Mouse (Mus musculus): ENCODE measurements around the gene Rbm4. TPM values are rescaled to one million over a fixed set of nuclear protein-coding genes. Genes with fewer than 3 reads are reported as not detected.

Rbm4 gene
- polyA plus RNA-seq, 1 experiment from 2014 or later: 42.3 TPM

DNA sequence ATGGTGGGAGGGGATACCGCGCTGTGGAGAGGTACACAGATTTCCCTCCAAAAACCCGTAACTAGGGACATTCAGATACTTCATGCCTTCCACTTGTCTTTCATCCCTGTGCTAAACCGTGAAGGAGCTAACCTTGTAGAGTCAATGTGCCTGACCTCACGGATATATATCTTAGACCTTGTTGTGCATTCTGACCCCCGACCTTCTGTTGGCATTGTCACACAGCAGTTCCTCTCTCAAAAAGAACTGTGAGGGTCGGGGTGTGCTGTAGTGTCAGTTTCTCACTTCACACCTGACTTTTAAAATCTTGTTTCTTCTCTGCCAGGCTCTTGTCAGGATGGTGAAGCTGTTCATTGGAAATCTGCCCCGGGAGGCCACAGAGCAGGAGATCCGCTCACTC is 36.8 kb downstream of the Rbm4 start:
- CTCF ChIA-PET: interaction anchor here (1.1 to 1.9 kb wide), 4 partner anchors 9 to 212 kb away, joined by 3 to 4 read pairs (median 4); partner anchors contain the start of genes Gm21992 and Rbm14

DNA sequence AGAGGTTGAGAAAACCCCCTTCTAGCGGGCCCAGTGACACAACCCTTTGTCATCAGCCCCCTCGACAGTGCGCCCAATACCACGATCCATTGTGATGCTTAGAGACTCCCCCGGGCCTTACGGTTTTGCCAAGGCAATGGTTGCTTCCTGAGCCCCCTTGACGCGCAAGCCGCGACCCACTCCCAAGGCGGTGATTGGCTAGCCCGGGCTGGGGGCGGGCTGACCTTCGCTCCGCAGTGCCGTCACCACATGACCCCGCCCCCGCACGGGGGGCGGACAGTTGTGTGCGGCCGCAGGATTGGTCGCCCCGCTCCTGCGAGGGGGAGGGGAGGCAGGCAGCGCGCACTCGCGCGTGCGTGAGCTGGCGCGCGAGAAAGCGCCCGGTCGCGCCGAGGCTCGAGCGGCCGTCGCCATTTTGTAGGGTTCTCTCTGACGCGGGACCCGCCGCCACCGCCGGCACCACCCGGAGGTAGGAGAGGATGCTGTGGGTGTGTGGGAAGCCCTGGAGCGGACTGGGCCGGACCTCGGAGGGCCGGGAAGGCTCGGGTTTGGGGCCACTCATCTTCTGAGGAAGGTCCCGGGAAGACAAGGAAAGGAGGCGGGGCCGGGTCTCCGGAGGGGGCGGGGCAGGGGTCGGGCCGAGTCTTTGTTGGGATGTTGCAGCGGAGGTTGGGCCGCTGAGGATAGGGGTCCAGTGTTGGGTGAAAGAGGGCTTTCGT is 37.3 kb downstream of the Rbm4 start, which contains the start of gene Rbm4b:
Gene Rbm4b (plus strand): TSS at position 305 of the 719 bp plus-strand sequence.
- TF ChIP-seq CTCF (IDR thresholded peaks at IDR 0.05): no peak
- ChIA-PET CTCF (interaction anchor here (1.0 to 1.9 kb wide), 8 partner anchors 9 to 212 kb away, joined by 3 to 10 read pairs (median 4); no protein-coding TSS in a partner anchor), POLR2A (interaction anchor here (0.7 to 1.3 kb wide), 4 partner anchors 22 to 130 kb away, joined by 3 to 5 read pairs (median 3); no protein-coding TSS in a partner anchor)
- no peaks in the 10 kb centered on the region for H3K27me3 ChIP-seq
- ATAC-seq: peak; percentile 77
- DNase-seq (ENCODE audit: low read depth, low spot score): peak; percentile 64
- in situ Hi-C loops (cut with MboI; ENCODE audit: low pct_unique_long_range_greater_than_20kb): loop anchor here (5.0 to 10.0 kb wide), 3 partner anchors 86 to 228 kb away; partner anchors contain the start of gene Bbs1

More for the DNA sequence above, 36.8 kb downstream of the Rbm4 start:
- POLR2A ChIA-PET: interaction anchor here (1.1 kb wide), 1 partner anchor 81 kb away, joined by 3 read pairs; no protein-coding TSS in a partner anchor
- peak; percentile 3 for ATAC-seq
- no peak for TF ChIP-seq CTCF (IDR thresholded peaks at IDR 0.05)
- DNase-seq (ENCODE audit: low read depth, low spot score): no peak
- H3K27me3 ChIP-seq: no peaks in the 10 kb centered on the region
- in situ Hi-C loops (cut with MboI; ENCODE audit: low pct_unique_long_range_greater_than_20kb): loop anchor here (5.0 to 10.0 kb wide), 3 partner anchors 85 to 228 kb away; partner anchors contain the start of gene Bbs1

DNA sequence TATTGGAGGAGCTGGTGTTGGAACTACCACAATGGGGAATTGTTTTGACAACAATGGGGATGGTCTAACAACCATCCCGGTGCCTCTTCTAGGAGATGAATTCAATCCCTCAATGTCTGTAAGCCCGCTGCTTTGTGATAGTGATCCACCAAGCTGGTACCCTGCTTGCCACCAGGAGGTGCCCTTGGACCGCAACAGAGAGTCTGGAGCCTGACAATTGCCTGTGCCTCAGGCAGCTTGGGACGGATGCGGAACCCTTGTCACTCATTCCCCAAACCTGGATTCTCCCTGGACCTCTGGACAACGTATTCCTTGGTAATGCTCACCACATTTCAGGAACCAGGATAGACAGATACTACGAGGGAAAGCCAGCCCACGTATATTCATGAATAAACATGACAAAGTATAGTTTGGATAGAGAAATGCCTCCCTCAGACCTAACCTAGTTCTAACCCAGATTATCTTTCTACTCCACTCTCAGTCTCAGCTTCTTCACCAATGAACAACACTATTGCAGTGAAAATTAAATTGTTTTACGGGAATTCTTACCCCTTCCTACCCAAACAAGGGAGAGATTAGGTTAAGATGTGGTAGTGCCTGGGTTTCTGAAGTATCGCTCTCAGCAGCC is 38.0 kb downstream of the Rbm4 start:
- POLR2A ChIA-PET: interaction anchor here (0.6 to 1.4 kb wide), 6 partner anchors 12 to 129 kb away, joined by 3 to 5 read pairs (median 3); no protein-coding TSS in a partner anchor
- peak; percentile 97 for TF ChIP-seq CTCF (IDR thresholded peaks at IDR 0.05)
- in situ Hi-C loops (cut with MboI; ENCODE audit: low pct_unique_long_range_greater_than_20kb): loop anchor here (5.0 to 10.0 kb wide), 3 partner anchors 87 to 229 kb away; partner anchors contain the start of gene Bbs1
- peak; percentile 68 for DNase-seq (ENCODE audit: low read depth, low spot score)
- no peaks in the 10 kb centered on the region for H3K27me3 ChIP-seq
- CTCF ChIA-PET: interaction anchor here (0.7 to 1.9 kb wide), 8 partner anchors 9 to 94 kb away, joined by 3 to 10 read pairs (median 4); no protein-coding TSS in a partner anchor
- peak; percentile 65 for ATAC-seq

DNA sequence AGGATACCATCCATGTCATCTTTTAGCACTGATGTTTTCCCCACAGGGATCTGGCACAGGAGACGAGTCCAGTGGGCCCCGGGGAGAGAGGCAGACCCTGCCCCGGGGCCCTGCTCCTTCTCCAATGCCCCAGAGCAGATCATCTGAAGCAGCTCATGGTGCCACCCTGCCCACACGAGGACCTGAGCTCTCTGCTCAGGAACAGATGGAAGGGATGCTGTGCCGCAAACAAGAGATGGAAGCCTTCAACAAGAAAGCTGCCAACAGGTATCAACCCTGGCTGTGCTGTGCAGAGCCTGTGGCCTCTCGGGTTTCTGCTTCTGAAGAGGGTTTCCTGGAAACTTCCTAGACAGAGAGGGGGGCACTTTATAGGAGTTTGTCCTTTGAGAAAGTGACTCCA is 43.7 kb downstream of the Rbm4 start:
- no peak for ATAC-seq
- CTCF ChIA-PET: interaction anchor here (0.9 to 1.1 kb wide), 2 partner anchors 123 to 232 kb away, joined by 3 read pairs; no protein-coding TSS in a partner anchor
- POLR2A ChIA-PET: no interaction called here
- in situ Hi-C loops (cut with MboI; ENCODE audit: low pct_unique_long_range_greater_than_20kb): loop anchor here (10.0 kb wide), 1 partner anchor 235 kb away; no protein-coding TSS in a partner anchor
- no peaks in the 10 kb centered on the region for H3K27me3 ChIP-seq
- TF ChIP-seq CTCF (IDR thresholded peaks at IDR 0.05): no peak
- no peak for DNase-seq (ENCODE audit: low read depth, low spot score)

DNA sequence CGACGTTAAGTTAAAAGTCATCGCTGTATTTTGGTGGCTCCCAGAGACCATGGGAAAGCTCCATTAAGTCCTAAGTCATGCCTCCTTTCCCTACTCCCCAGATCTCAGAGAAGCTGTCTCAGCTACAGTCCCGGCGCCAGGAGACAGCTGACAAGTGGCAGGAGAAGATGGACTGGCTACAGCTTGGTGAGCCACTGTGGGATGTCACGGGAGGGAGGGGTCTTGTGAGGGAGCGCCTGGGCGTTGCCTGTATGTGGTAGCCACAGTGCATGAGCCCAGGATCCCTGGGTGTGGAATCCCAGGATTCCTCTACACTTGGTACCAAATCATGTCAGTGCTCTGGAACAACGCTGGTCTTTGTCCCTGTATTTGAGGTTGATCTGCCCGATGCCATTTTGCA is 45.2 kb downstream of the Rbm4 start:
- ChIA-PET POLR2A (interaction anchor here (1.1 kb wide), 1 partner anchor 122 kb away, joined by 3 read pairs; no protein-coding TSS in a partner anchor), CTCF (interaction anchor here (1.0 to 1.4 kb wide), 2 partner anchors 99 to 105 kb away, joined by 3 to 4 read pairs; no protein-coding TSS in a partner anchor)
- ATAC-seq (no peak), DNase-seq (ENCODE audit: low read depth, low spot score) (no peak)
- TF ChIP-seq CTCF (IDR thresholded peaks at IDR 0.05): no peak
- in situ Hi-C loops (cut with MboI; ENCODE audit: low pct_unique_long_range_greater_than_20kb): no loop called here
- H3K27me3 ChIP-seq: no peaks in the 10 kb centered on the region

DNA sequence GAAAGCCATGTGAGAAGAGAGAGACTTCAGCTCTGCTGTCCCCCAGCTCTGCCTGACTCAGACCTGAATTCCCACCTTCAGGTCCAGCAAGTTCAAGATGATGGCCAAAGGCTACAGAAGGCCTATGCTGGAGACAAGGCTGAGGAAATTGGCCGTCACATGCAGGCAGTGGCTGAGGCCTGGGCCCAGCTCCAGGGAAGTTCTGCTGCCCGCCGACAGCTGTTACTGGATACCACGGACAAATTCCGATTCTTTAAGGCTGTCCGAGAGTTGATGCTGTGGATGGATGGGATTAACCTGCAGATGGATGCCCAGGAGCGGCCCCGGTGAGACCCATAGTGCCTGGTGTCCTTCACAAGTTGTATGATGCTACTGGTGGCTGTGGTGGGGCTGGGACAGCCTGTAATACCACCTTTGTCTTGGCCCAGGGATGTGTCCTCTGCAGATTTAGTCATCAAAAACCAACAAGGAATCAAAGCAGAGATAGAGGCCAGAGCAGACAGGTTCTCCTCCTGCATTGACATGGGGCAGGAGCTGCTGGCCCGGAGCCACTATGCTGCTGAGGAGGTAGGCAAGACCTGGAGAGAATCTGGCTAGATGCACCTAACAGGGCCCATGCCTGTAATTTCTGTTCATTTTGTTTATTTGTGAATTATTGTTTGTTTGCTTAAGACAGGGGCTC is 45.9 kb downstream of the Rbm4 start:
- POLR2A ChIA-PET: interaction anchor here (0.6 to 1.1 kb wide), 2 partner anchors 122 to 157 kb away, joined by 3 read pairs; no protein-coding TSS in a partner anchor
- H3K27me3 ChIP-seq: no peaks in the 10 kb centered on the region
- CTCF ChIA-PET: interaction anchor here (1.0 to 1.4 kb wide), 3 partner anchors 8 to 104 kb away, joined by 3 to 5 read pairs (median 4); no protein-coding TSS in a partner anchor
- ATAC-seq (no peak), DNase-seq (ENCODE audit: low read depth, low spot score) (no peak)
- in situ Hi-C loops (cut with MboI; ENCODE audit: low pct_unique_long_range_greater_than_20kb): no loop called here
- no peak for TF ChIP-seq CTCF (IDR thresholded peaks at IDR 0.05)

DNA sequence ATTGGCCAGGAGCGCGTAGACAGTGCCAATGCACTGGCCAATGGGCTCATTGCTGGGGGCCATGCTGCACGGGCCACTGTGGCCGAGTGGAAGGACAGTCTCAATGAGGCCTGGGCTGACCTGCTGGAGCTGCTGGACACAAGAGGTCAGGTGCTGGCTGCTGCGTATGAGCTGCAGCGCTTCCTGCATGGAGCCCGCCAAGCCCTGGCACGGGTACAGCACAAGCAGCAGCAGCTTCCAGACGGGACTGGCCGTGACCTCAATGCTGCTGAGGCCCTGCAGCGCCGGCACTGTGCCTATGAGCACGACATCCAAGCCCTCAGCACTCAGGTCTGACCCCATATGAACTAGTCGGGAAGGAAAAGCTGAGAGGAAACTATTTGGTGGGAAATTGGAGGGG is 47.1 kb downstream of the Rbm4 start:
- no peak for TF ChIP-seq CTCF (IDR thresholded peaks at IDR 0.05)
- DNase-seq (ENCODE audit: low read depth, low spot score): no peak
- no peak for ATAC-seq
- ChIA-PET CTCF (interaction anchor here (1.0 to 1.3 kb wide), 2 partner anchors 9 to 119 kb away, joined by 5 read pairs; no protein-coding TSS in a partner anchor), POLR2A (no interaction called here)
- in situ Hi-C loops (cut with MboI; ENCODE audit: low pct_unique_long_range_greater_than_20kb): no loop called here
- no peaks in the 10 kb centered on the region for H3K27me3 ChIP-seq

DNA sequence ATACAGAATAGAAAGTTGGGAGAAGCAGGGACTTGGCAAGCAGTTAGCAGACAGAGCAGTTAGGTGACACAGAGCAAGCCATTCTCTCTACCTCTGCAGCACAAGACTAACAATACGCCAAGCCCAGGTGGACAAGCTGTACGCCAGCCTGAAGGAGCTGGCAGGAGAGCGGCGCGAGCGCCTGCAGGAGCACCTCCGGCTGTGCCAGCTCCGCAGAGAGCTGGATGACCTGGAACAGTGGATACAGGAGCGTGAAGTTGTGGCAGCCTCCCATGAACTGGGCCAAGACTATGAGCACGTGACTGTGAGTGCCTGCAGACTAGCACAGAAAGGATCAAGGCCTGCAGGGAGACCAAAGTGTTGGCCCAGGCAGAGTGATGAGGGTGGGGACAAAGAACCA is 48.0 kb downstream of the Rbm4 start:
- ATAC-seq: no peak
- POLR2A ChIA-PET: no interaction called here
- CTCF ChIA-PET: interaction anchor here (1.6 kb wide), 1 partner anchor 101 kb away, joined by 4 read pairs; no protein-coding TSS in a partner anchor
- no peak for DNase-seq (ENCODE audit: low read depth, low spot score)
- in situ Hi-C loops (cut with MboI; ENCODE audit: low pct_unique_long_range_greater_than_20kb): no loop called here
- H3K27me3 ChIP-seq: no peaks in the 10 kb centered on the region
- no peak for TF ChIP-seq CTCF (IDR thresholded peaks at IDR 0.05)

DNA sequence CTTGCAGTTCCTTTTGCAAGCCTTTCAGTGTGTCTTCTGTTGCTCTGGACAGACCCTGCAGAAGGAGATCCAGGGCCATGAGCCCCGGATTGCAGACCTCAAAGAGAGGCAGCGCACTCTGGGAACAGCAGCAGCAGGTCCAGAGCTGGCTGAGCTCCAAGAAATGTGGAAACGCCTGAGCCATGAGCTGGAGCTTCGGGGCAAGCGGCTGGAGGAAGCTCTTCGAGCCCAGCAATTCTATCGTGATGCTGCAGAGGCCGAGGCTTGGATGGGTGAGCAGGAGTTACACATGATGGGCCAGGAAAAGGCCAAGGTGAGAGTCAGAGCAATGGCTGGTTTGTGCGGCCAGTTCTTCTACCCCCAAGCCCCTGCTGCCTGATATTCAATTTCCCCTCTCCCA is 48.6 kb downstream of the Rbm4 start:
- CTCF ChIA-PET: interaction anchor here (1.6 to 3.5 kb wide), 2 partner anchors 101 to 117 kb away, joined by 4 to 25 read pairs; no protein-coding TSS in a partner anchor
- ATAC-seq (no peak), DNase-seq (ENCODE audit: low read depth, low spot score) (peak; percentile 13)
- POLR2A ChIA-PET: interaction anchor here (1.3 kb wide), 1 partner anchor 109 kb away, joined by 4 read pairs; no protein-coding TSS in a partner anchor
- H3K27me3 ChIP-seq: no peaks in the 10 kb centered on the region
- TF ChIP-seq CTCF (IDR thresholded peaks at IDR 0.05): no peak
- in situ Hi-C loops (cut with MboI; ENCODE audit: low pct_unique_long_range_greater_than_20kb): no loop called here
